Mouse (Mus musculus) layer of hippocampus, adult 9-11 months (tissue): Measurements from ENCODE around the gene Pde10a.

Experiments
- DNase-seq: peaks from one replicate; pipeline ENCODE4 v3.0.0; 2022

The Pde10a gene

GRCm38 (mm10) chr17:8526815-8527261 lies 1.7 kb downstream of the Pde10a start:
- DNase-seq = no peak

GRCm38 (mm10) chr17:8528641-8529040 lies 3.5 kb downstream of the Pde10a start:
- no peak for DNase-seq

- DNase-seq = no peak
Observed at GRCm38 (mm10) chr17:8532609-8533008, 7.4 kb downstream of the Pde10a start.

- no peak for DNase-seq
Observed at GRCm38 (mm10) chr17:8533828-8534227, 8.7 kb downstream of the Pde10a start.

GRCm38 (mm10) chr17:8536522-8536921 lies 11.3 kb downstream of the Pde10a start:
- DNase-seq = no peak

- DNase-seq = no peak
Observed at GRCm38 (mm10) chr17:8538102-8538501, 12.9 kb downstream of the Pde10a start.

- DNase-seq = no peak
Observed at GRCm38 (mm10) chr17:8541974-8542538, 16.9 kb downstream of the Pde10a start.

GRCm38 (mm10) chr17:8546366-8546765 lies 21.2 kb downstream of the Pde10a start:
- DNase-seq = no peak

- no peak for DNase-seq
Observed at GRCm38 (mm10) chr17:8548733-8549132, 23.6 kb downstream of the Pde10a start.

- DNase-seq = no peak
Observed at GRCm38 (mm10) chr17:8551641-8552040, 26.5 kb downstream of the Pde10a start.

- no peak for DNase-seq
Observed at GRCm38 (mm10) chr17:8552346-8553035, 27.3 kb downstream of the Pde10a start.

- no peak for DNase-seq
Observed at GRCm38 (mm10) chr17:8553601-8554000, 28.4 kb downstream of the Pde10a start.

GRCm38 (mm10) chr17:8554219-8554618 lies 29.0 kb downstream of the Pde10a start:
- DNase-seq = no peak

- no peak for DNase-seq
Observed at GRCm38 (mm10) chr17:8555785-8556184, 30.6 kb downstream of the Pde10a start.

- no peak for DNase-seq
Observed at GRCm38 (mm10) chr17:8556223-8556622, 31.1 kb downstream of the Pde10a start.

- DNase-seq = no peak
Observed at GRCm38 (mm10) chr17:8557926-8558325, 32.8 kb downstream of the Pde10a start.

- DNase-seq = peak; percentile 62
Observed at GRCm38 (mm10) chr17:8562101-8562885, 37.1 kb downstream of the Pde10a start.

GRCm38 (mm10) chr17:8562886-8563280 lies 37.7 kb downstream of the Pde10a start:
- DNase-seq = no peak

- no peak for DNase-seq
Observed at GRCm38 (mm10) chr17:8566850-8567249, 41.7 kb downstream of the Pde10a start, which contains the start of gene Gm17087. Gene Gm17087 (minus strand): TSS chr17:8566950.

- no peak for DNase-seq
Observed at GRCm38 (mm10) chr17:8573542-8574260, 48.5 kb downstream of the Pde10a start.

- no peak for DNase-seq
Observed at GRCm38 (mm10) chr17:8580360-8580759, 55.2 kb downstream of the Pde10a start.

- DNase-seq = peak; percentile 63
Observed at GRCm38 (mm10) chr17:8581579-8581978, 56.4 kb downstream of the Pde10a start.
